Mouse (Mus musculus): Measurements from ENCODE around the gene Arid4b.

Gene Arid4b

DNA sequence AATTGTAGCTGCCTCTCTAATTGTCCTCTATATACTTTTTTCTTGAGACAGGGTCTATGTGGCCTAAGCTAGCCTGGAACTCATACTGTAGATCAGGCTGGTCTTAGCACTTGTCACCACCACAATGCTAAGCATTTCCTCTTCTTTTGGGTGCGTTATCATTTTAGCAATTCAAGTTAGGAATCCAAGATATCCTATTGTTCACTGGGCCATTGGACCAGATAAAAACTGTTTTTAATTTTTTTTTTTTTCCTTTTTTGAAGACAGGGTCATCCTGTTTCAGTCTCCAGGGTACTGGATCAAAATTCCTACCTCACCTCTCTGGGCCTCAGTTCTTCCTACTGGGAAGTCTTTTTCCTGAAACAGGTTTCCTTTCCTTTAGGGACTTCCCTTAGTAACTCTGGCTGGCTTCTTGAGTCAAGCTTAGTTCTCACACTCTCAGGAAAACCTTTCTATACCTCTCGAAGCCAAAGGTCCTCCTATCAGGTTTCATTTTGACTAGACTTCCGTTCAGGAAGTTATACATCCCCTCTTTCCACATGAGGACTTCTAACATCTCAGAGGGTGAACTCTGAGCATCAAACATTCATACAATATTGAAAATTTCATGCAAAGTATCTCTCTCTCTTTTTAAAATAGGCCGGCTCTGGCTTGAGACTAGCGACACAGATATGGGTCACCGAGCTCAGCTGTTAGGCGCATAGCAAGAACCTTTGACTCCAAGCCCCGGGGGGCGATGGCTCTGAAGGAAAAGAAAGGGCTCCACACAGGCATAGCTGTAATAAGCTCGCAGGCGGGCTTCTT, 621 bp upstream of the Arid4b start:
- DNase-seq (ENCODE audit: low spot score in 2 of 2) = no peak

DNA sequence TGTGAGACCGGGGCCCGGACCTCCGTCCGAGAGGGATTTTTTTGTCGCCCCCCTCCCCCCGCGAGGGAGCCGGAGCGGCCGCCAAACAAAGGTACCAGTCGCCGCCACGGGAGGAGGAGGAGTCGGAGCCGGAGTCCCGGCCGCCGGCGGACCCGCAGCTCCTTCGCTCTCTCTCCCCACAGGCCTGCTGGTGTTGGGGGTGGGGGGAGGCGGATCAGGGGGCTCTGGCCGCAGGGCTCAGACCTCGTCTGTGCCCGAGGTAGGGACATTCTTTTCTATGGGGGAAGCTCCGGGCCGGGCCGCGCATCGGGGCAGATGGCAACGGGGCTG, 875 bp downstream of the Arid4b start:
- no peak for DNase-seq (ENCODE audit: low spot score in 2 of 2)

DNA sequence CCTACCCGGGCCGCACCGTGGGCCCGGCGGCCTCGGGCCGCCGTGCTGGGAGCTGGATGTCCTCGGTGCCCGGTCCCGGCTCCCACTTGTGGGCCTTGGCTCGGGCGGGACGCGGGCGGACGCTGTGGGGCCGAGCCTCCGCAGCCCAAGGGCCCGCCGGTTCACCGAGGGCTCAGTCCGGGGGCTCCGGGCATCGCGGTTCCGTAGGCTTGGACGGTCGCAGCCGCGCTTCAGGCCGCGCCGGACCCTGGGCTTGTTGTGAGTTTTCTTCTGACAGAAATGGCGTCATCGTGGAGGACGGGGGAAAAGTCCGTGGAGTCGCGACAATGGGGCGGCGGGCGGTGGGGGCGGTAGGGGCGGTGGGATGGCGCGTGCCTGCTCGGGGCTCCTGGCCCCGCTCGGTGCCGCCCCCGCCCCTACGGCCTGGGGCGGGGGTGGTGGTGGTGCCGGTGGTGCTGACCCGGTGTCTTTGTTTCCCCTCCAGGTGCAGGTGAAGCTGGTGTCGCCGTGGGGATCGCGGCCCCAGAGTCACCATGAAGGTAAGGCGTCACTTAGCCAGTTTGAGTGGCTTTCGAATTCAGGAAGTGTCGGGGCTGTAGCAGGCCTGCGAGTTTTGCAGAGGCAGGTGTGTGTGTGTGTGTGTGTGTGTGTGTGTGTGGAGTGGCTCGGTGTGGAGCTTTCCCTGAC, 1.5 kb downstream of the Arid4b start:
- no peak for DNase-seq (ENCODE audit: low spot score in 2 of 2)

DNA sequence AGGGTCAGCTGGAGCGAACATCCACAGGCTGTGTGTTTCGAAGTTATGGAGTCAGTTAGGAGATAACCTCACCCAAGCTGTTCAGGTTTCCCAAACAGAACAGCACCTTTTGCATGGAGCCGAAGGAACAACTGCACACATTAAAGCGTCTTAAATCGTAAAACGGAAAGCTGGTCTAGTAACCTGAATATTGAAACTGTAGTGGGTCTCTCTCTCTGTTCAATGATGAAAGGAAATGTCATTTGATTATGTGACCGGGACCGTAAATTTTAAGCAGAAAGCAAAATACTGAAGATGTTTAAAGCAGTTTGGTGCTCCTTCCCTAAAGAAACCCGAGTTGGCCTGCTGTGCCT, 2.0 kb downstream of the Arid4b start:
- no peak for DNase-seq (ENCODE audit: low spot score in 2 of 2)

DNA sequence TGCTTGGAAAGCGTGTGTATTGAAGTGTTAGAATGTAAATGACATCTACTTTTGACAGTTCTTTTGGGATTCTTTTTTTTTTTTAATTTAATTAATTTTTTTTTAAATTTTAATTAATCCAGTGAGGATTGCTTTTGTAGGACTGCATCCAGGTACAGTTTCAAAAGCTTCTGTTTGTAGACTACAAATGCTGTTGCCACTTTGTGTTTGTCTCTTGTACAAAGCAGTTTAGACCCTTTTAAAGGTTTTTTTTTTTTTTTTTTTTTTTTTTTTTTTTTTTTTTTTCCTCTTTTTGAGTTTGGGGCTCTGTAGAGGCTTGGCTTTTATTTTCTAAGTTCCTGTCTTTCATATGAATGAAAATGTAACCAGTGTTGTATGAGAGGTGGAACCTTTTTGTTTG, 2.7 kb downstream of the Arid4b start:
- no peak for DNase-seq (ENCODE audit: low spot score in 2 of 2)

- DNase-seq (ENCODE audit: low spot score in 2 of 2) = no peak
Measured at GRCm38 (mm10) chr13:14068035-14068434, 5.0 kb downstream of the Arid4b start.

DNA sequence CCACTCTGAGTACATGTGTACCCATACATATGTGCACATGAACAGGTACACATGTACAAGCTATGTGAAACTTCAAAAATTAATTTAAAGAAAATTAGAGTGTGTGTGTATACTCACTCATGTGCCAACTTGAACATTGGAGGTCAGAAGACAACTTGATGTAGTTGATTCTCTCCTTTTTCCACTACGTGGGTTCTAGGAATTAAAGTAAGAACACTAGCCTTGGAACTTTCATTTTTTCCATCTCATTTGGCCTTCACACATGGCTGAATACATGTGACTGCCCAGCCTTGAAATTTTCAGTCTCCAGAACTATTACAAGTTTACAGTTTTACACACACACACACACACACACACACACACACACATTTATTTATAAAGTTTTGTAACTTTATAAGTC, 6.3 kb downstream of the Arid4b start:
- DNase-seq (ENCODE audit: low spot score in 2 of 2) = no peak

DNA sequence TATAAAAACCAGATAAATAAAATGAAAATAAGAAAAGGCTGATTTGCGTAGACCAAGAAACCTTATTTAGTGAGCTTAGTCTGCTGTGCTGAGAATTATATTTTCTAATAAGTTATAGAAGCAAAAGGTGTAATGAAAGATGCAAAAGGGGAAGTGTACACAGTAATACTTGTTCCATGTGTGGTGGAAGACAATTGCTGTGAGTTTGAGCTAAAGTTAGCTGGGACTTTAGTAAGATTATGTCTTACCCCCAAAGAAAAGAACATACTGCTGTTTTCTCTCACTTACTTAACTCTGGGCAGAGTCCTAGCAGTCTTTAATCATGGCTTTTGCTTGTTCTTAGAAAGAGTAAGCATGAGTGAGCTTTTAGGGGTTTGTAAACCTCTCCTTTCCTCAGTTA, 11.3 kb downstream of the Arid4b start:
- no peak for DNase-seq (ENCODE audit: low spot score in 2 of 2)

DNA sequence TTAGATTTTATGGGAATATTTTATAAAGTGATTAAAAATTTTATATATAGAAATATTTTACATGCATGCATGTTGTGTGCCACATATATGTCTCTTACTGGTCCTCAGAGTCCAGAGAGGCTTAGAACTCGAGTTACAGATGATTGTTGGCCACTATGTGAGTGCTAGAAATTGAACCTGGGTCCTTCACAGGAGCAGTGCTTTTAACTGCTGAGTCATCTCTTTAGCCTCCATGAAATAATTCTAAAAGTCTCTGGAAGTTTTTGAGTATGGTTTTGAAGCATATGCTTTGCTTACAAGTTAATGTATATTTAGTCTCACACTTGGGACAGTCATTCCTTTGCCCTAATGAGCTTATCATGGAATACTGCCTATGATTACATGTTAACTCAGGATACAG, 12.3 kb downstream of the Arid4b start:
- no peak for DNase-seq (ENCODE audit: low spot score in 2 of 2)

GRCm38 (mm10) chr13:14088669-14089068, 25.6 kb downstream of the Arid4b start:
- no peak for DNase-seq (ENCODE audit: low spot score in 2 of 2)

DNA sequence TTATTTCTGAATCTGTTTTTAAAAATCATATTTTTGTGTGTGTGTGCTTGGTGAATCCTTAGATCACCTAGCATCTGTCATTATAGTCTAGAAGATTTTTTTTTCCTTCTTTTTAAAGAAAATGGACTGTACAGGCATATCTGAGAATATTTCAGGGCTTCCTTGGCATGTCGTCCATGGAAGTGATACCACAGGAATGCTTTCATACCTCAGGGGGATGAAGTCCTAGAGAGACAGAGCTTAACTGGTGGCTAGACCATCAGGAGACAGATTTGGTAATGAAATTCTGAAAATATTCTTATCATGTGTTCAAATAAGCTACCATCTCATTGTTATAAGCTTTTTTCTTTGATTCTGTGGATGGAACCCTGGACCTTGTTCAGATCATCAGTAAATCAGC, 40.0 kb downstream of the Arid4b start:
- DNase-seq (ENCODE audit: low spot score in 2 of 2) = no peak

DNA sequence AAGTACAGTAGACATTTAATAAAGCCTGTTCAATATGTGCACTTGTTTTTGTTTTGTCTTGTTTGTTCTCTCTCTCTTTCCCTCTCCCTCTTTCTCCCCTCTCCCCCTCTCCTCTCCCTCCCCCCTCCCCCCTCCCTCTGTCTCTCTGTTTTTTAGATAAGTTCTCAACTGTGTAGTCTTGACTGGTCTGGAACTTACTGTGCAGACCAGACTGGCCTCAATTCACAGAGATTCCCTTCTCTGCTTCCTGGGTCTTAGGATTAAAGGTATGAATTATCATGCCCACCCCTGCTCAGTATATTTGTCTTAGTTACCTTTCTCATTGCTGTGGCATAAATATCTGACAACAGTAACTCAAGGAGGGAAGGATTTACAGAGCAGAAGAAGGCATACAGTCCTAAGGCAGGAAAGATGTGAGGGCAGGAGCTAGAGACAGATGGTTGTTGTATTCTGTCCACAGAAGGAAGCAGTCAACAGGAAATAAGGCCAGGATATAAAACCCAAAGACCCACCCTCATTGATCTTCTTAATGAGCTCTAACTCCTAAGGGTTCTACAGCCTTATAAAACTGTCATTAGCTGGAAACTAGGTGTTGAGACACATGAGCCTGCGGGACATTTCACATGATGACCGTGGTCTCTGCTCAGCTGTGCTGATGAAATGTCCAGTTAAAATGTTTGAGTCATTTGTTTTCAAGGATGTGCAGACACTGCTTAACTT, 47.3 kb downstream of the Arid4b start:
- DNase-seq (ENCODE audit: low spot score in 2 of 2) = no peak

GRCm38 (mm10) chr13:14111146-14111545, 48.1 kb downstream of the Arid4b start:
- DNase-seq (ENCODE audit: low spot score in 2 of 2) = no peak

GRCm38 (mm10) chr13:14113746-14114528, 50.9 kb downstream of the Arid4b start:
- no peak for DNase-seq (ENCODE audit: low spot score in 2 of 2)

GRCm38 (mm10) chr13:14115805-14116204, 52.8 kb downstream of the Arid4b start:
- DNase-seq (ENCODE audit: low spot score in 2 of 2) = no peak

- DNase-seq (ENCODE audit: low spot score in 2 of 2) = no peak
Measured at GRCm38 (mm10) chr13:14131651-14132050, 68.6 kb downstream of the Arid4b start.

DNA sequence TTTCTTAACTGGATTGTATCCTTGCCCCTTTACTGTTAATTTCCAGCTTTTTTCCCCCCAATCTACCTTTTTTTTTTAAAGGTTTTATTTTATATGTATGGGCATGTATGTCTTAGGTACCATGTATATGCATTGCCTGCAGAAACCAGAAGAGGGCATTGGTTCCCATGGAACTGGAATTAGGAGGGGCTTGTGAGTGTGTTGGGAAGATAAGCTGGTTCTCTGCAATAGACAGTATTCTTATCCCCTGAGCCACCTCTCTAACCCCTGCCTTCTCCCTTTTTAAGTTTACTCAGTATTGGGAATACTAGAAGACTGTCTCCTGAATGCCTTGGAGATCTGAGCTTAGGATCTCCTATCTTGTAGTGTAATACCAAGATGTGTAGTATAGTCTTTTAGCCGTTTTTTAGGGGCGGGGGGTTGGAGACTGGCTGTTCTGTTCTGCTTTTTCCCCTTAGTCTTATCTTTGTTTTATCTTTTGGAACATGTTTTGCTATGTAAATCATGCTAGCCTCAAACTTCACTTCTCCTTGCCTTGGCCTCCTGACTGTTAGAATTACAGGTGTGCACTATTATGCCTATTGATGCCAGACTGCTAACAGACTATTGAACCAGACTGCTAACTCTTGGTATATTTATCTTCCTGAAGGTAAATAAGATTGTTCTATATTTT, 79.4 kb downstream of the Arid4b start:
- no peak for DNase-seq (ENCODE audit: low spot score in 2 of 2)

GRCm38 (mm10) chr13:14177989-14178388, 115.0 kb downstream of the Arid4b start:
- DNase-seq (ENCODE audit: low spot score in 2 of 2) = no peak

- DNase-seq (ENCODE audit: low spot score in 2 of 2) = no peak
Measured at GRCm38 (mm10) chr13:14179669-14180068, 116.6 kb downstream of the Arid4b start.

DNA sequence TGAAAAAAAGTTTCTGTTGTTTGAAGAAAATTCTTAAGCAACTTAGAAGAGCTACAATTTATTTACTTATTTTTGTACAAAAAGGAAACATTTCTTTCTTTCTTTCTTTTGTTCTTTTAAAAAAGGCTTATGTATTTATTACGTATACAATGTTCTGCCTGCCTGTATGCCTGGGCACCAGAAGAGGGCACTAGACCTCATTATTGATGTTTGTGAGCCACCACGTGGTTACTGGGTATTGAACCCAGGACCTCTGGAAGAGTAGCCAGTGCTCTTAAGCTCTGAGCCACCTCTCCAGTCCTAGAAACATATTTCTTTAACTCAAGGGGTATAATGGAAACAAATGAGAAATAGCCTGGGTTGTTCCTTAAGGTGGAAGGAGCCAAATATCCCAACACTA, 182.9 kb downstream of the Arid4b start:
- no peak for DNase-seq (ENCODE audit: low spot score in 2 of 2)

Measured in frontal cortex, postnatal 25 days (tissue).